Mouse (Mus musculus): Measurements from ENCODE around the gene Rai1. TPM values are rescaled to one million over a fixed set of nuclear protein-coding genes. Genes with fewer than 3 reads are reported as not detected.

Gene Rai1
- total RNA-seq, 1 experiment, result 15.5 TPM

DNA sequence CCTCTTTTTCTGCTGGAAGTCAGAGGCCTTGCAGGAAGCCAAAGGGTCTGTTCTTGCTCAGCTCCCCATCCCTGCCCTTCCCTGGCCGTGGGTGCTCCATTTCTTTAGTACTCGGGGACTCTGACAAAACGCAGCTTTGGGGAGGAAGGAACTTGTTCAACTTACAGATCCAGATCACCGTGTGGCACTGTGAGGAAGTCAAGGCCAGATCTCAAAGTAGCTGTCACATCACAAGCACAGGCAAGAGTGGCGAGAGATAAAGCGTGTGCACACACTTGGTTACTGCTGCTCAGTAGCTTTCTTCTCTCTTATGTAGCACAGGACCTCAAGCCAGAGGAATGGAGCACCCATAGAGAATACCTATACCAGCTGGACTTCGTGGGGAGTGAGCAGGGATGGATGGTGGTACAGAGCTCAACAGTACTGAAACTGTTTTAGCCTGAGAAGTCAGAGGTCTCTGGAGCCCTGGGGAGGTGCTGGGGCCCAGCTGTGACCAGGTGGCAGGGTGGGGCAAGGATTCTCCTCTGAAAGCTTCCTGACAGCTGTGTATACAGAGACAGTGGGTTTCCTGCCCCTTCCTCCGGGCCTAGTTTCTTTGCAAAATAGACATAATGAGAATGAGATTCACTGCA, 5.1 kb upstream of the Rai1 start:
- in situ Hi-C loops (cut with MboI; ENCODE audit: low sequenced_read_pairs in 2 of 2, unreplicated experiment in 2 of 2), result no loop called here
- no peak overlapping the region for H3K27ac ChIP-seq (ENCODE audit: insufficient read depth, low read depth, low read length, poor library complexity, severe bottlenecking)

GRCm38 (mm10) chr11:60100827-60101555, 3.8 kb upstream of the Rai1 start:
- in situ Hi-C loops (cut with MboI; ENCODE audit: low sequenced_read_pairs in 2 of 2, unreplicated experiment in 2 of 2), result no loop called here
- no peak overlapping the region for H3K4me3 ChIP-seq (ENCODE audit: insufficient read depth in 1 of 2, low read depth in 1 of 2, low read length in 2 of 2, poor library complexity in 1 of 2, severe bottlenecking in 1 of 2)
- TF ChIP-seq ZNF384 (IDR thresholded peaks at IDR 0.05; ENCODE audit: low read depth, low read length) (no peak), MAFK (IDR thresholded peaks at IDR 0.05; ENCODE audit: insufficient read depth, low read depth, low read length) (no peak), ZC3H11A (IDR thresholded peaks at IDR 0.05; ENCODE audit: borderline replicate concordance, low read depth, low read length) (no peak), CHD2 (IDR thresholded peaks at IDR 0.05; ENCODE audit: low read depth, low read length) (no peak), HCFC1 (IDR thresholded peaks at IDR 0.05; ENCODE audit: borderline replicate concordance, insufficient read depth, low read length) (no peak)
- no peak overlapping the region for H3K27ac ChIP-seq (ENCODE audit: insufficient read depth, low read depth, low read length, poor library complexity, severe bottlenecking)
- H3K4me1 ChIP-seq (ENCODE audit: control insufficient read depth in 2 of 2, insufficient read depth in 2 of 2, low read length in 2 of 2, poor library complexity in 1 of 2), result peaks cover 3 to 11% of the 10 kb centered on the region in 2 experiments; a peak in 3 of 4 replicates
- H3K36me3 ChIP-seq (ENCODE audit: control insufficient read depth, insufficient read depth, low read length, poor library complexity, severe bottlenecking), result no peaks in the 10 kb centered on the region
- H3K9ac ChIP-seq (ENCODE audit: insufficient read depth, low read depth, low read length, poor library complexity, severe bottlenecking), result no peak overlapping the region
- no peaks in the 10 kb centered on the region for H3K9me3 ChIP-seq (ENCODE audit: control insufficient read depth, insufficient read depth, low read depth, low read length)
- DNase-seq (ENCODE audit: low read depth, low spot score), result peak; percentile 60

More for the DNA sequence above, 5.1 kb upstream of the Rai1 start:
- no peak for TF ChIP-seq CHD2 (IDR thresholded peaks at IDR 0.05; ENCODE audit: low read depth, low read length)
- no peak for TF ChIP-seq ZNF384 (IDR thresholded peaks at IDR 0.05; ENCODE audit: low read depth, low read length)
- TF ChIP-seq ZC3H11A (IDR thresholded peaks at IDR 0.05; ENCODE audit: borderline replicate concordance, low read depth, low read length), result no peak
- Histone ChIP-seq H3K36me3 (ENCODE audit: control insufficient read depth, insufficient read depth, low read length, poor library complexity, severe bottlenecking) (no peaks in the 10 kb centered on the region), H3K9ac (ENCODE audit: insufficient read depth, low read depth, low read length, poor library complexity, severe bottlenecking) (no peak overlapping the region), H3K9me3 (ENCODE audit: control insufficient read depth, insufficient read depth, low read depth, low read length) (no peaks in the 10 kb centered on the region), H3K4me1 (ENCODE audit: control insufficient read depth in 2 of 2, insufficient read depth in 2 of 2, low read length in 2 of 2, poor library complexity in 1 of 2) (peaks cover 3 to 15% of the 10 kb centered on the region in 2 experiments; a peak in 3 of 4 replicates), H3K4me3 (ENCODE audit: insufficient read depth in 1 of 2, low read depth in 1 of 2, low read length in 2 of 2, poor library complexity in 1 of 2, severe bottlenecking in 1 of 2) (no peak overlapping the region)
- DNase-seq (ENCODE audit: low read depth, low spot score), result no peak

DNA sequence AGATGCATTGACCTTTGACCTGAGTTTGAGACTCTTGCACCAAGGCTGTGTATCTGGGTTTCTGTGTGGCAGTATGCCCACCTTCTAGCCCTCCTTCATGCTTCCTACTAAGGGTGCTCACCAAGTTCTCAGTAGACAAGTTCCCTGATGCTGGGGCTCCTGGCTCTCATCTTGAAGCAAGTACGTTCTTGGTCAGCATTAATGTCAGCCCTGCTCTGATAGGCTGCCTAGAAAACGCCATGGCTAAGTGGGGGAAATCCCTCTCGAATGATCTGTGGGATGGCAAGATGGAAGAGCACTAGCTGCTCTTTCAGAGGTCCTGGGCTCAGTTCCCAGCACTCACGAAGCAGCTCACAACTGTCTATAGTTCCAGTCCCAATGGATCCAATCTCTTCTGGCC, 2.8 kb upstream of the Rai1 start:
- TF ChIP-seq ZNF384 (IDR thresholded peaks at IDR 0.05; ENCODE audit: low read depth, low read length) (no peak), HCFC1 (IDR thresholded peaks at IDR 0.05; ENCODE audit: borderline replicate concordance, insufficient read depth, low read length) (no peak), MAFK (IDR thresholded peaks at IDR 0.05; ENCODE audit: insufficient read depth, low read depth, low read length) (no peak), ZC3H11A (IDR thresholded peaks at IDR 0.05; ENCODE audit: borderline replicate concordance, low read depth, low read length) (no peak), CHD2 (IDR thresholded peaks at IDR 0.05; ENCODE audit: low read depth, low read length) (no peak)
- H3K4me1 ChIP-seq (ENCODE audit: control insufficient read depth in 2 of 2, insufficient read depth in 2 of 2, low read length in 2 of 2, poor library complexity in 1 of 2), result peaks cover 4 to 13% of the 10 kb centered on the region in 2 experiments; a peak in 3 of 4 replicates
- no peak overlapping the region for H3K4me3 ChIP-seq (ENCODE audit: insufficient read depth in 1 of 2, low read depth in 1 of 2, low read length in 2 of 2, poor library complexity in 1 of 2, severe bottlenecking in 1 of 2)
- in situ Hi-C loops (cut with MboI; ENCODE audit: low sequenced_read_pairs in 2 of 2, unreplicated experiment in 2 of 2), result no loop called here
- H3K36me3 ChIP-seq (ENCODE audit: control insufficient read depth, insufficient read depth, low read length, poor library complexity, severe bottlenecking), result no peaks in the 10 kb centered on the region
- no peak for DNase-seq (ENCODE audit: low read depth, low spot score)
- no peaks in the 10 kb centered on the region for H3K9me3 ChIP-seq (ENCODE audit: control insufficient read depth, insufficient read depth, low read depth, low read length)
- no peak overlapping the region for H3K27ac ChIP-seq (ENCODE audit: insufficient read depth, low read depth, low read length, poor library complexity, severe bottlenecking)
- H3K9ac ChIP-seq (ENCODE audit: insufficient read depth, low read depth, low read length, poor library complexity, severe bottlenecking), result no peak overlapping the region

DNA sequence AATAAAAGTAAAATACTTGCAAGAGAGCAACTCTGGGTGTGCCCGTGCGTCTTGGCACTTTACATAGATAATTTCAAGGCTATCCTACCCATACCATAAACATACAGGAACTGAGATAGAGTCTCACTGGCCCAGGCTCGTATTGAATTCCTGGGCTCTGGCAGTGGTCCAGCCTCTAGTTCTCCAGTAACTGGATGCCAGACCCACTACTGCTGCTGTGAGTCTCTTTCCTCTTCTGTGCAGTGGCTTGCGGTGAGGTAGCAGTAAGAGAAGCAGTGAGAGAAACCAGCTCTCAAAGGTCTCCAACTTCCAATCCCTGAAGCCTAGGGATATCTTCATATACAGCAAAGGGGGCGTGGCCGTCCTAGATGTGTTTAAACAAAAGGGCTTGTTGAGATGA, 2.1 kb upstream of the Rai1 start:
- Histone ChIP-seq H3K4me1 (ENCODE audit: control insufficient read depth in 2 of 2, insufficient read depth in 2 of 2, low read length in 2 of 2, poor library complexity in 1 of 2) (peaks cover 4 to 15% of the 10 kb centered on the region in 2 experiments; a peak in 3 of 4 replicates), H3K36me3 (ENCODE audit: control insufficient read depth, insufficient read depth, low read length, poor library complexity, severe bottlenecking) (no peaks in the 10 kb centered on the region), H3K4me3 (ENCODE audit: insufficient read depth in 1 of 2, low read depth in 1 of 2, low read length in 2 of 2, poor library complexity in 1 of 2, severe bottlenecking in 1 of 2) (no peak overlapping the region), H3K27ac (ENCODE audit: insufficient read depth, low read depth, low read length, poor library complexity, severe bottlenecking) (no peak overlapping the region), H3K9ac (ENCODE audit: insufficient read depth, low read depth, low read length, poor library complexity, severe bottlenecking) (no peak overlapping the region), H3K9me3 (ENCODE audit: control insufficient read depth, insufficient read depth, low read depth, low read length) (no peaks in the 10 kb centered on the region)
- in situ Hi-C loops (cut with MboI; ENCODE audit: low sequenced_read_pairs in 2 of 2, unreplicated experiment in 2 of 2), result no loop called here
- no peak for DNase-seq (ENCODE audit: low read depth, low spot score)
- no peak for TF ChIP-seq MAFK (IDR thresholded peaks at IDR 0.05; ENCODE audit: insufficient read depth, low read depth, low read length)
- TF ChIP-seq ZNF384 (IDR thresholded peaks at IDR 0.05; ENCODE audit: low read depth, low read length), result no peak
- no peak for TF ChIP-seq CHD2 (IDR thresholded peaks at IDR 0.05; ENCODE audit: low read depth, low read length)

Data from ES-E14 (cell line).